Mouse (Mus musculus) right cerebral cortex, postnatal 25 days (tissue): Measurements from ENCODE around the gene Draxin.
"Not testable (repeated sequence)": the region's sequence is repeated elsewhere in the genome, so short reads cannot be mapped to it uniquely, and the experiment has no call there.

Experiments
- DNase-seq: peaks from one replicate; pipeline ENCODE4 v3.0.0; 2022

The Draxin gene

GRCm38 (mm10) chr4:148054961-148055695 lies 75.4 kb downstream of the Draxin start:
- no peak for DNase-seq

DNA sequence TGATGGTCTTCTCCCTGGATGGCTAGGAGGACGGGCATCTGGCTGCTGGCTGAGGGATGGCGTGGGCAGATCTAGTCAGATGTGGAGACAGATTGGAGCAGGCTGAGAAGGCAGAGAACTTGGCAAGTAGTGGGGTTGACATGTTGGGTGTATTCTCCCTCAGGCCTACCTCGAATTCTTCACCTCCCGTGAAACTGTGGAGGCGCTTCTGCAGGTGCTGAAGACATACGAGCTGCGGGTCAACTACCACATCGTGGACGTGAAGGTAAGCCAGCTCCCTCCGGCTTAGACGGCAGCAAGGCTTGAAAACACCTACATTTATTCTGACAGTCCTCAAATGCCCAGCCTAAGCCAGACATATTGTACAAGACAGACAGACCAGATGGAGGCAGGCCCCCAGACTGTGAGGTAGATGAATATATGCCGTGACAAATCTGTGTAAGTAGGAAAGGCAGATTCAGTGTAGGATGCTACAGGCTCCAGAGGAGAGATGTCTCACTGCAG lies 77.0 kb downstream of the Draxin start:
- DNase-seq = peak; percentile 80

DNA sequence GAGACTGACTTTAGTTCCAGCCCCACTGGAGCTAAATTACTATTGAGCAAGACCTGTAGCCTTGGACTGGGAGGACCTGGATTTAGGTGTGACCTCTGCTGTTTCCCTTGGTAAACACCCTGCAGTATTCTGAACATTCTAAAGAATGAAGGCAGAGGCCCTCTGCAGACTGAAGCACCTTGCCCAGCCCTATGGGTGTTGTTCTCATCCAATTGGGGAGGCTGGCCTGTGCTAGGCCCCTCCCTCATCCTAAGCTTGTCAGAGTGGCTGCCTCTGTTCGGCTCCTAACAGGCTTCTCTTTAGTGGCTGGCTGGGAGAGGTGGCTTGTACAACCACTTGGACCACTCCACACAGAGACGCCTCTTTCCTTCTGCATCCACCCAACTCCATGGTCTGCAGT lies 77.5 kb downstream of the Draxin start:
- DNase-seq = no peak

- no peak for DNase-seq
These were observed 78.6 kb downstream of the Draxin start for GRCm38 (mm10) chr4:148051886-148052285.

DNA sequence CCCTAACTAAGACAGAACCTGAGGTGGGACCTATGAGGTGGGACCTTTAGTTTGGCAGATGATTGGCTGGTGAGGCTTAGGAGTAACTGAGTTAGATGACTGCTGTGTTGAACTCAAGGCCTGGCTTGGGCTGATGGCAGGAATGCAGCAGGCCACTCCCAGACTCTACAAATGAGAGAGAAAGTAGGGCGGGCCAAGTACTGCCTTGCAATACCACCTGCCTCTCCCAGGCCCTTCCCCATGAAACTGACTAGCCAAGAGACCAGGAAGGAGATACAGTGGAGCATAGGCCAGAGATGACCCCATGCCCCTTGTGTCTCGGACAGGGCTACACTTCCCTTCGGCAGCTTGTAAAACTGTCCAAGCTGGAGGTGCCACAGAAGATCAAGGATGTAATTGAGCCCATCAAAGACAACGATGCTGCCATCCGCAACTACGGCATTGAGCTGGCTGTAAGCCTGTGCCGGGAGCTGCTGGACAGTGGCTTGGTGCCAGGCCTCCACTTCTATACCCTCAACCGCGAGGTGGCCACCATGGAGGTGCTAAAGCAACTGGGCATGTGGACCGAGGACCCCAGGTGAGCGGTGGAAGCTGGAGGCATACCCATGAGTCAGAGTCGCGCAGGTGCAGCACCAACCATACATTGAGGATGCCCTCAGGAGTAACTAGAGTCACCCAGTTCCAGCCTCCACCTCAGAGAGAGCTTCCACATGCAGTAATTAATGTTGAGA lies 79.3 kb downstream of the Draxin start:
- no peak for DNase-seq

GRCm38 (mm10) chr4:148050396-148050914 lies 80.0 kb downstream of the Draxin start:
- DNase-seq = not testable (repeated sequence)
